Mouse (Mus musculus) spleen, postnatal 14 days (tissue): Measurements from ENCODE around the gene Tnfrsf13c.
A peak's percentile ranks its signal among the peaks of the same experiment; 100 is the strongest.
"Not testable (repeated sequence)": the region's sequence is repeated elsewhere in the genome, so short reads cannot be mapped to it uniquely, and the experiment has no call there.

Experiments used
- DNase-seq, 2 experiments: peaks; one replicate each; pipeline ENCODE4 v3.0.0; 2021 to 2022; ENCODE audit warnings: low spot score in 2 of 2

Gene Tnfrsf13c

DNA sequence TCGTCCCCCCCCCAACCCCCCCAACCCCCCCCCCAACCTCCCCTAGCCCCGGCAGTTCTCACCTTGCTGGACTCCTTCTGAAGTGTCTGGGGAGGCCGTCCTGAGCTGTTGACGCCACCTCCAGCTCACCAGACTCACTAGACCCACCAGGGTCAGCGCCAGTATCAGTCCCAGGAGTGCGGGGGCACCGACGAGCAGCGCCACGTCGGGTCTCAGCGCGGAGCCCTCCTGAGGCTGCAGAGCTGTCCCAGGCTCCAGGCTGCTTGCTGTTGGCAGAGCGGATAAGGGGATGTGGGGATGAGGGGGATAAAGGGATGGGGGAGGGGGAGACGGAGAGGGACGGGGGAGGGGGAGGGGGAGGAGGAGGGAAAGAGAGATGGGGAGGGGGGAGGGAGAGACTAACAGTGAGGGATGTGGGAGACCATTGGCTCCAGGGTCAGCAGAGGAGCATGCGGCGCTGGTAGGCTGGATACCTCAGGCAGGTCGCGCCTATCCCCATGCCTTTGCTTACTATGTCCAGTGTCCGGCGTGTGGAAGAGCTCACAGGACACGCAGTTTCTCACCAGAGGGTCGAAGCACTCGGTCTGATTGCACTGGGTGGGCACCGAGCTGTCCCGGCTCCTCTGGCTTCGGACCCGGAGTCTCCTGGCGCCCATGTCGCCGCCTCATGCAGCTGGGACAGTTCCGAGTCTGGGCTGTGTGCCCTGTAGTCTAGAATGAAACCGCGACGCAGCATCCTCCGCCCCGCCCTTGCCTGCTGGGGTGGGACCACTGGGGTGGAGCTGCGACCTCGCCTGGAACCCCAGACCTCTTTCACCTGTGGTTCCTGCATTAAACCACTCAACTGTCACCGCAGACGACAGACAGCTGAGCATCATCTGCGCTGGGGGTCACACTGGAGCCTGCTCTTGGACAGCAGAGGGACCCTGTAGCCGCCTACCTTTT, at the start of gene Tnfrsf13c:
Gene Tnfrsf13c (minus strand): TSS at position 713 of the 945 bp plus-strand sequence.
- peak; percentile 67 to 79 for DNase-seq

- DNase-seq = no peak
Observed at GRCm38 (mm10) chr15:82272295-82272694, 48.1 kb upstream of the Tnfrsf13c start.

DNA sequence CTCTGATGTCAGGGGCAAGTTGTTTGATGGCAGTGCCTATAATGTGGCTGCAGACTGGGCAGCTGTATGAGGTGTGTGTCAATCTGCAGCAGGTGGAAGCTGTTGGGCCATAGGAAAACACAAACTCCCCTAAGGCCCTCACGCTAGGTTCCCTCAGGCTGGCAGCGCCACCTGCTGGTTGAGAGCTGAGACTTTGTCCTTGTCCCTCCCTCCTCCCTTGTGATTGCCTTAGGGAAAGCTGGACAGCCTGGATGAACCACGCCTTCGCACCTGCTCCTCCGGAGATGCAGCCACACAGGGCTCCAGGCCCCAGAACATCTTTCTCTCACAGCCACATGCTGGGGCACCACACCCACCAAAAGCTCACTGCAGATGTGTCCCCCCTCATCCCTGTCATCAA, 47.0 kb upstream of the Tnfrsf13c start:
- DNase-seq = peak; percentile 25 to 55

GRCm38 (mm10) chr15:82268783-82269182, 44.6 kb upstream of the Tnfrsf13c start:
- DNase-seq = no peak

DNA sequence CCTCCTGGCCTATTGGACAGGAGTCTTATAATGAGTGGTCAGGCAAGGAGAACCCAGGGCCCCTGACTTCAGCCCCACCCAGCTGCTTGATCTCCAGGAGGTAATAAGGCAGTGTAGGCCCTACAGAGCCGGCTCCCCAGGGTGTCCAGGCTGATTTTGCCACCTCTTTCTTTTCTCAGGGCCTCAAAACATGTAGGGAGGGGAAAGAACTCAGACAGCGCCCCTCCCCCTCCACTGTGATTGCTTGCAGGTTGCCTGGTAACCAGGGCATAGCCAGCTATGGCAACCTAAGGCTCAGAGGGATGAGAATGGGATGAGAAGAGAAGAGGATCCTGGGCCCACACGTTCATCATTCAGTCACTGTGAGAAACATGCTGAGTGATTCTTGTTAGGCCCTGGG, 44.0 kb upstream of the Tnfrsf13c start:
- no peak for DNase-seq

GRCm38 (mm10) chr15:82266356-82266755, 42.2 kb upstream of the Tnfrsf13c start:
- DNase-seq = peak; percentile 40 to 62

GRCm38 (mm10) chr15:82259510-82259909, 35.3 kb upstream of the Tnfrsf13c start:
- DNase-seq = peak; percentile 62 to 80

- DNase-seq = no peak
Observed at GRCm38 (mm10) chr15:82255944-82256383, 31.8 kb upstream of the Tnfrsf13c start.

DNA sequence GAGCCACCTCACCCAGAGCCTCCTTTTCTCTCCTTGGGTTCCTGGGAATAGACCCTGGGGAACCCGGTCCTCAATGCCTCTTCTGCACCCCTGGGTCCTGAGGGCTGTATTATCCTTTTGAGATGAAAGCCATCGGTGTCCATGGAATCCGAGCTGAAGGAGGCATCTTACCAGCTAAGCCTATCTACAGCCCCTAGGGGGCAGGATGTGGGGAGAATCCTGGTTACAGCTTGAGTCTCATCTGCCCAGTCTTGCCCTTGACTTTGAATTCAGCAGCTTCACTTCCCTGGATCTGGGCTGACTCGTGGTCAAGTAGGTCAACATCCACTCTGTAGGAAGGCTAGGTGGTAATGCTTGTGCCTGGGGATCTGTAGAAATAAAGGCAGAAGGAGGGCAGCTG, 31.1 kb upstream of the Tnfrsf13c start:
- DNase-seq = no peak

GRCm38 (mm10) chr15:82252097-82252496, 27.9 kb upstream of the Tnfrsf13c start, which contains the start of gene 1500009C09Rik:
1500009C09Rik (plus strand) TSS chr15:82252397.
- no peak for DNase-seq

DNA sequence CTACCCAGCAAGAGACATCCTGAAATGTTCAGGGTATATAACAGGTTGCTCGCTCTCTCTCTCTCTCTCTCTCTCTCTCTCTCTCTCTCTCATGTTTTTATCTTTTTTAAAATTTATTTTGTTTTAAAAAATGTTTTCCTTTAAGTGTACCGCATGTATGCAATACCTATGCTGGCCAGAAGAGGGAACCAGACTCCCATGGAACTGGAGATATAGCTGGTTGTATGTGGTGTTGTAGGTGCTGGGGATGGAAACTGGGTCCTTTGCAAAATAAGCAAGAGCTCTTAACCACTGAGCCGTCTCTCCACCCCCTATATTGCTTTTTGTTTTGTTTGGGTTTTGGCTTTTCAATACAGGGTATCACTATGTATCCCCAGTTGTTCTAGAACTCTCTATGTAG, 27.4 kb upstream of the Tnfrsf13c start:
- no peak for DNase-seq

DNA sequence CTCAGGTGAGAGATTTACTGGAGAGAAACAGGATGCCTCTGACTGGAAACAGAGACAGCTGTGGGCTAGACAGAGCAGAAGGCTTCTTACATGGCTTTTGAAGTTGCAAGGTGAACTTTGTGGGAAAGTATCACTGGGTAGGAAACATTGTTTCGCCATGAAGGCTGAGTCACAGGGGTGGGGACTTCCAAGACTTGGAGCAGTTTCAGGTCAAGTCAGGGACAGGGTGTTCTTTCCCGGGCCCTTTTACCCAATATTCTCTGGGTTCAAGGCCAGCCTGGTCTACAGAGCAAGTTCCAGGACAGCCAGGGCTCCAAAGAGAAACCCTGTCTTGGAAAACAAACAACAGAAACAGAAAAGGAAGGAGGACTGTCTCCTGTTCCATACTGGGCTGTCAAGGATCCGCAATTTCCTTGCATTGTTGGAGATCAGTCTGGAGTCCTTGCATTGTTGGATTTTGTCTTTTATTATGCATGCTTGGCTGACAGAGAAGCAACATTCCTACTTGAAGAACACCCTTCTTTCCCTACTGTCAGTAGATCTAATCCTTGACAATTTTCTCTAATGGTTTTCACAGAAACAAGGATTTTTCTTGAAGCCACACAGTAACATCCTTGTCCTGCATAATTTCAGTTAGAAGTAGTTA, 23.1 kb upstream of the Tnfrsf13c start:
- DNase-seq = no peak

- not testable (repeated sequence) for DNase-seq
Observed at GRCm38 (mm10) chr15:82244805-82245161, 20.6 kb upstream of the Tnfrsf13c start.

- peak; percentile 89 to 92 for DNase-seq
Observed at GRCm38 (mm10) chr15:82244115-82244804, 20.1 kb upstream of the Tnfrsf13c start, which contains the start of gene Cenpm. Cenpm (minus strand) TSS chr15:82244748.

DNA sequence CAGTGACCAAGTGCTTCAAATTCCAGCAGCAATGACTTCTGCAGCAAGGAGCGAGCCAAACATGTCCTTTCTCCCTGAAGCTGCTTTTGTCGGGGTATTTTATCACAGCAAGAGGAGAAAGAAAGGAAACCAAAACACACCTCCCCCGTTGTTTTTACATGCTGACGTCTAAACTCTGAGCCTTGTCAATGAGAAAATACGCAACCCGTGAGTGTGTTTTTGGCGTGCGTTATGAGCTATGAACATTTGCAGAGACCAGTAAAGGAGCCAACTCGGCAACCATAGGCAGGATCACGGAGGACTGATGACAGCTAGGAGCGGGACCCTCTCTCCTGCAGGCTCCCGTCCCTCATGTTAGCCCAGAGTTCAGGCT, 19.6 kb upstream of the Tnfrsf13c start:
- no peak for DNase-seq

- DNase-seq = no peak
Observed at GRCm38 (mm10) chr15:82243311-82243710, 19.1 kb upstream of the Tnfrsf13c start.

DNA sequence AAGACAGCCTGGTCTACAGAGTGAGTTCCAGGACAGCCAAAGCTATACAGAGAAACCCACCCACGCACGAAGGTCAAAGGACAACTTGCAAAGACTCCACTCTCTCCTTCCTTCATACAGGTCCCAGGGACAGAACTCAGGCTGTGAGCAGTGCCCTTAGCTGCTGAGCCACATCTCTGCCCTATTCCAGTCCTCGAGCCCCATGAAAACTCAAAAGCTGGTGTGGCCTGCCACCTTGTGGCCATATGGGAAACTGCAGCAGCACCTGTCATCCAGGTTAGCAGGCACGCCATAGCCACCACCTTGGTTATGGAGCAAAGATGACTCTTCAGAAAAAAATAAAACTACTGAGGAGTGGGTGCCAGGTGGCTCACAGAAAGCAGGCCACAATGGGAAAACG, 12.4 kb upstream of the Tnfrsf13c start:
- peak; percentile 75 to 86 for DNase-seq

GRCm38 (mm10) chr15:82235661-82236060, 11.5 kb upstream of the Tnfrsf13c start:
- DNase-seq = no peak

DNA sequence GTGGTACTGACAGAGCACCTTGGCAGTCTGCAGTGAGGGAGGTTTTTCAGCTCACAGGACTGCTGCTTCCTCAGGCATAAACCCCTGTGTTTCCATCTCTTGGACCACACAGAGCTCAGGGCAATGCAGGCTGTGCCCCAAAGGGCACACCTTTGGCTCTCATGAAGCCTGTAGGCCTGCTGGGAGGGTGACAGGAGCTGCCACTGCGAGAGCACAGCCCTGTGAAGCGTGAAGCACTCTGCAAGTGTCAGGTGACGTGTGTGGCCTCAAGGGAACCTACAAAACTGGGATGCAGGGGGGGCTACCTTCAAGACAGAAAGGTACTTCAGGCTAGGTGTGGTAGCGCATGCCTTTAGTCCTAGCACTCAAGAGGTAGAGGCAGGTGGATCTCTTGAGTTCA, 8.5 kb upstream of the Tnfrsf13c start:
- DNase-seq = no peak

DNA sequence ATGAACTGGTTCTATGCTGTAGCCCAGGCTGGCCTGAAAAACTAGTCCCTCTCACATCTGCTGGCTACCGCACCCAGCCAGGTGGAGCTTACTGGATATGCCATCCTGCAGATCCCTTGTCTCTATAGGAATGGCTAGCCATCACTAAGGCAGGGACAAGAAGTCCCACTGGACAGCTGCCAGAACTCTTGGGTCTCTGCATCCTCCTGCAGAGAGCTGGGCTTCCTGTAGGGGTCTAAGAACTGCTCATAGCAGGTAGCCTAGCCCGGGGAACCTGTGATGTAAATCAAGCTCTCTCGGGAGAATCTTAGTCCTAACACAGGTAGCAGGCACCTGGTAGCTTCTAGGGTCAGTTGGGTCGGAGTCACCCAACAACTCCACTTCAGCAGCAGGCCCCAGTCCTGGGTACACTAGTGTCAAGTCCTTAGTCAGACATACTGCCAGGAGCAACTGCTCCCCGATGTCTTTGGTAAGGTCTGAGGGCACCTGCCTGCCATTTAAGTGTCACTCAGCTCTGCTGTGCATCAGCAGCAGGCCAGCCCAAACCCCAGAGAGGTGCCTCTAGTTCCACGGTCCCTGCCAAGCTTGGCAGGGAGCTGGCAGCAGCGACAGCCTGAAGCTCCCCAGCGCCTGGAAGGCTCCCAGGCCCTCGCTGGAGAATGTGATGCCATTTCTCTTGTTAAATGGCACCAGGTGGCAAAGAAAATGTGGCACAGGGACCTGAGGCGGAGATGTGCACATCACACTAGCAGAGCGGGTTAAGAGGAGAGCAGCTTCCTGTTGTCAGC, 7.6 kb upstream of the Tnfrsf13c start:
- DNase-seq = no peak

GRCm38 (mm10) chr15:82231100-82231499, 6.9 kb upstream of the Tnfrsf13c start:
- DNase-seq = no peak
